Mouse (Mus musculus): ENCODE results near the gene Rtn1. TPM values are rescaled to one million over a fixed set of nuclear protein-coding genes. Genes with fewer than 3 reads are reported as not detected.
A peak's percentile ranks its signal among the peaks of the same experiment; 100 is the strongest.

Gene Rtn1
- polyA plus RNA-seq, 1 experiment from 2014 or later: 3,200 TPM

DNA sequence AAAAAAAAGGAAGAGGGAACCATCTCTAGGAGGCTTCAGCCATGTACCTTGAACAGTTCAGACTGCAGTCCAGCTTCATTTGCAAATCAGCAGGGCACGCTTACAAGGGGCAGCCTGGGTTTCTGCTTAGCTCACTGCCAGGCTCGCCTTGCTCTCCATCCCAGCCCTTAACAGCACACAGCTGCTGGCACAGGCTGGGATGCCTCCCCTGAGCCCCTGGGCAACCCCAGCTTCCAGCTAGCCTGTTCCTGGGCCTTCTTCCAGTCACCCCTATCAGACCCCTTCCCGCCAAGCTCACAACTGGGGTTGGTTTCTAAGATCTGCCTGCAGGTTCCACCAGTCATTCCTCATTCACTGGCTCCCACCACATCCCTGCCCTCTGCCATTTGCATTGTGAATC lies 155.8 kb downstream of the Rtn1 start:
- ATAC-seq (ENCODE audit: low FRiP score, low read depth): peak; percentile 84

DNA sequence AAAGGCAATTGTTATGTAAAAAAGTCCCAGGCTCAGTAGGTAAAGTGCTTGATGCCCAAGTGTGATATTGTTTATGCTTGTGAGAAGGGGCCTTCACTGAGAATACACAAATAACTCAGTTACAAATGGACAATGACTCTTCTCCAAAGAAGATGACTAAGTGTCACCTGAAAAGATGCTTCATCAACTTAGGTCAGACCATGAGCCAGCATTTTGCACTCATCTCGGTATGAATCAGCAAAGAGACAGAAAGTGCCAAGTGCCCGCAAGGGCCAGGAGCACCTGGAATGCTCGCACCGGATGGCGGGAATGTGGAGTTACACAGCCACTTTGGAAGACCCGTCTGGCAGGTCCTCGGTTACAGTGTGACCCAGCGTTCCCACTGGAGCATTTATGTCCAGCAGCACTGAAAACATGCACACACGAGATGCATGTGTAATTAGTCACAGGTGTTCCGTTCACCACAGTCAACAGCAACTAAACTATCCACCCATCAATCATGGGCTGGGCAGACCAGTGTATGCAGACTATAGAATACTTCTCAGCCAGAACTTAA lies 156.9 kb downstream of the Rtn1 start:
- Histone ChIP-seq H3K4me2 (no peak overlapping the region), H3K27ac (replicated peaks) (peak overlapping the region; percentile 30; the same call in 1 of the 2 replicates), H3K36me3 (no peaks in the 10 kb centered on the region), H3K4me3 (no peak overlapping the region), H3K9me3 (no peaks in the 10 kb centered on the region), H3K9ac (no peak overlapping the region), H3K27me3 (no peaks in the 10 kb centered on the region), H3K4me1 (replicated peaks) (peaks cover 11% of the 10 kb centered on the region; the same call in 1 of the 2 replicates)
- 0 out of 2 replicates have a peak, but pooled peaks have one; percentile 30 for ATAC-seq (ENCODE audit: low FRiP score, low read depth)
- WGBS: 70% methylated on average over 10 of the region's 10 CpGs

More for the DNA sequence above, 155.8 kb downstream of the Rtn1 start:
- H3K4me1 ChIP-seq (replicated peaks): peaks cover 11% of the 10 kb centered on the region; the same call in 1 of the 2 replicates
- no peak overlapping the region for H3K4me2 ChIP-seq
- H3K27ac ChIP-seq (replicated peaks): 0 out of 2 replicates have a peak overlapping the region, but pooled peaks have one; percentile 15
- H3K9me3 ChIP-seq: no peaks in the 10 kb centered on the region
- WGBS: 43% methylated on average over 3 of the region's 3 CpGs
- no peaks in the 10 kb centered on the region for H3K27me3 ChIP-seq
- no peak overlapping the region for H3K9ac ChIP-seq
- H3K36me3 ChIP-seq: no peaks in the 10 kb centered on the region
- no peak overlapping the region for H3K4me3 ChIP-seq

DNA sequence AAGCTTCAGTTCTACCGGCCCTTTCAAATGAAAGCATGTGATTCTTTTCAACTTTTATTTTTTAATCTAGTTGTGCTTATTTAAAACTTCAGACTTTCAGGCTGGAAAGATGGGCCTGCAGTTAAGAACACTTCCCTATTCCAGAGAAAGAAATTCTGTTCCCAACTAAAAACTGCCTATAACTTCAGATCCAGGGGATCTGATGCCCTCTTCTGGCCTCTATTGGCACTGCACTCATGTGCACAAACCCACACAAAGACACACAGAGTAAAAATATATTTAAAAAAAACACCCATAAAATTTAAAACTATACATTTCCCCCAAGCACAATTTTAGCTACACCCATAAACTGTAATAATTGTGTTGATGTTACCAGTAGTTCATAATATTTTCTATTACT lies 163.9 kb downstream of the Rtn1 start:
- 93% methylated on average over 1 of the region's 1 CpGs for WGBS
- no peak for ATAC-seq (ENCODE audit: low FRiP score, low read depth)

DNA sequence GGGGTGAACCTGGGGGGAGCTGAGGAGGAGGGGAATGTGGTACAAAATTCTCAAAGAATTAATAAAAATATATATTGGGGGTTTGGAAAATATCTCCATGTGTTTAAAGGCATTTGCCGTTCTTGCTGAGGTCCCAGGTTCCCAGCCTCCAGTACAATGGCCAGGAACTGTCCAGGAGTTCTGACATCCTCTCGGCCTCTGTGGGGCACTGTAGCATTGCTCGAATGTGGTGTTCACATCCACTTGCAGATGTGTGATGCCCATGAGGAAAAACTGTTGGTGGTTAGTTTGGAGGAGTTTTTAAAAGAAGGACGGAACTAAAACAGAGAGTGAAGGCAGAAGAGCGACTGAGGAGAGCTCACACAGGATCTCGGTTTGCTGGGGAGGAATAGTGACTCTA lies 166.0 kb downstream of the Rtn1 start:
- Histone ChIP-seq H3K4me2 (no peak overlapping the region), H3K9ac (no peak overlapping the region), H3K9me3 (no peaks in the 10 kb centered on the region), H3K27me3 (no peaks in the 10 kb centered on the region), H3K27ac (replicated peaks) (no peak overlapping the region), H3K4me1 (replicated peaks) (peaks cover 19% of the 10 kb centered on the region), H3K36me3 (no peaks in the 10 kb centered on the region), H3K4me3 (no peak overlapping the region)
- ATAC-seq (ENCODE audit: low FRiP score, low read depth): no peak
- 66% methylated on average over 6 of the region's 6 CpGs for WGBS

More for the DNA sequence above, 163.9 kb downstream of the Rtn1 start:
- Histone ChIP-seq H3K27me3 (no peaks in the 10 kb centered on the region), H3K4me3 (no peak overlapping the region), H3K36me3 (no peaks in the 10 kb centered on the region), H3K9me3 (no peaks in the 10 kb centered on the region), H3K27ac (replicated peaks) (no peak overlapping the region), H3K4me2 (no peak overlapping the region), H3K9ac (no peak overlapping the region), H3K4me1 (replicated peaks) (no peaks in the 10 kb centered on the region; the same call in 1 of the 2 replicates)

DNA sequence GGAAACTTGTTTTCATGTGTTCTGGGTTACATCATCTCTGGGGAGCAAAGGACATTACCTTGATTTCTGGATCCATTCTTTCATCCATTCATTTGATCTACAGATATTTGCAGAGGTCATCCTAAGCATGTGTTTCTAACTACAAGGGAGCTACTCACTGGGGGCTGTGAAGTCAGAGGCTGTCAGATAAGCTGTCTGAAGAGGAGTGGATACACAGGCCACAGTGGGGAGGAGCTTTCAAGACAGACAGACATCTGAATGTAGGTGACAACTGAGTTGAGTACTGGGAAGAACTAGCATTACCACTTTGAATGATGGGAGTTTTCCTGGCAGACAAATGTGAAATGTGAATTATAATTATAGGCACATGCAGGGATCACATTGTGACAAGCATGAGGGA lies 168.3 kb downstream of the Rtn1 start:
- H3K36me3 ChIP-seq: no peaks in the 10 kb centered on the region
- H3K4me1 ChIP-seq (replicated peaks): peaks cover 29% of the 10 kb centered on the region
- H3K27me3 ChIP-seq: no peaks in the 10 kb centered on the region
- 0 out of 2 replicates have a peak overlapping the region, but pooled peaks have one; percentile 66 for H3K27ac ChIP-seq (replicated peaks)
- ATAC-seq (ENCODE audit: low FRiP score, low read depth): no peak
- no peak overlapping the region for H3K4me3 ChIP-seq
- no peak overlapping the region for H3K4me2 ChIP-seq
- no peaks in the 10 kb centered on the region for H3K9me3 ChIP-seq
- H3K9ac ChIP-seq: no peak overlapping the region

DNA sequence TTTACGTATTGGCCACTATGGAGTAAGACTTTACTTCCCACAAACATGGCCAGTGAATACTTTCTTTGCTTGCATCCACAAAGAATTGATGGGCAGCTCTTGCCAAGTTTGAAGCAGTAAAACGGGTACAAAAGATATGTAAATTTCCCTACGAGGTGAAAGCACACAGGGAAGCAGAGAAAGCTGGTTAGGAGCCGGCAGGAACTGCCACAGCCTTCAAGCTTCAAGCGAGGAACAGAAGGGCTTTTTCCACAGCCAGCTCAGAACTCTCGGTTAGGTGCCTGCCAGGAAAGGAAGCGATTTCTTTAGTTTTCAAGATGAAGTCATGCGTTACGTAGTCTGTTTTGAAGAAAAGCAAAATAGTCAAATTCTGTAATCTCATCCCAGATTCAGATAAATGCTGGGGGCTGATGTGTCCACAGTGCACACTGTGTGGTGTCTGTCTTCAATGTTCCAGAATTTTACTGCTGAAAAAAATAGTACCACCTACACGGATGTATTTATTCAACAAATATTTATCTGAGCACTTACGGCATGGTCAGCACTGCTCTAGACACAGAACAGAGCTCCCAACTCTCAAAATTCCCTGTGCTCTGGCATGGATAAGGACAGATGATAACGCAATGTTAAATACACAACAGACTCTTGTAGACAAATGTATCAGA lies 169.5 kb downstream of the Rtn1 start:
- H3K9ac ChIP-seq: no peak overlapping the region
- no peaks in the 10 kb centered on the region for H3K27me3 ChIP-seq
- 31% methylated on average over 12 of the region's 12 CpGs for WGBS
- H3K4me3 ChIP-seq: no peak overlapping the region
- H3K4me2 ChIP-seq: no peak overlapping the region
- H3K27ac ChIP-seq (replicated peaks): peak overlapping the region; percentile 66
- H3K36me3 ChIP-seq: no peaks in the 10 kb centered on the region
- no peak for ATAC-seq (ENCODE audit: low FRiP score, low read depth)
- H3K4me1 ChIP-seq (replicated peaks): peaks cover 29% of the 10 kb centered on the region
- H3K9me3 ChIP-seq: no peaks in the 10 kb centered on the region

DNA sequence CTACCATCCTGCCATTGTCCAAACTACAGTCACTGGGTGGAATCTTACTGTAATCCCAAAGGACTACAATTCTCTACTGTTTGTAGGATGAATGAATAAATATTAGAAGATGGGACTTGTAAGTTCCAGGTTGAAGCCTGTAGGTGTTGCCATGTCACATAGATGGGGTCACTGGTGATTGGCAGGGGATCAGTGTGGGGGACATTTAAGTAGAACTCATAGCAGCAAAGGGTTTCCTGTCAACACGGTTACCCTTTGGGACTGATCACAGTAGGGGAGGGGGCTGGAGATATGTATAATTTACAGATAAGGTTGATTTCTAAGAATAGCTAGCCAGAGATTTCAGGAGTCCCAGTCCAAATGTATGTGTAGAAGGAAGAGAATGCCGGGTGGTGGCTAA lies 171.6 kb downstream of the Rtn1 start:
- H3K4me2 ChIP-seq: peak overlapping the region; percentile 74
- H3K4me1 ChIP-seq (replicated peaks): peaks cover 48% of the 10 kb centered on the region
- no peaks in the 10 kb centered on the region for H3K27me3 ChIP-seq
- H3K27ac ChIP-seq (replicated peaks): peak overlapping the region; percentile 98
- H3K36me3 ChIP-seq: no peaks in the 10 kb centered on the region
- H3K9me3 ChIP-seq: no peaks in the 10 kb centered on the region
- WGBS: 68% methylated on average over 2 of the region's 2 CpGs
- H3K4me3 ChIP-seq: peak overlapping the region; percentile 72
- ATAC-seq (ENCODE audit: low FRiP score, low read depth): no peak
- H3K9ac ChIP-seq: peak overlapping the region; percentile 99

DNA sequence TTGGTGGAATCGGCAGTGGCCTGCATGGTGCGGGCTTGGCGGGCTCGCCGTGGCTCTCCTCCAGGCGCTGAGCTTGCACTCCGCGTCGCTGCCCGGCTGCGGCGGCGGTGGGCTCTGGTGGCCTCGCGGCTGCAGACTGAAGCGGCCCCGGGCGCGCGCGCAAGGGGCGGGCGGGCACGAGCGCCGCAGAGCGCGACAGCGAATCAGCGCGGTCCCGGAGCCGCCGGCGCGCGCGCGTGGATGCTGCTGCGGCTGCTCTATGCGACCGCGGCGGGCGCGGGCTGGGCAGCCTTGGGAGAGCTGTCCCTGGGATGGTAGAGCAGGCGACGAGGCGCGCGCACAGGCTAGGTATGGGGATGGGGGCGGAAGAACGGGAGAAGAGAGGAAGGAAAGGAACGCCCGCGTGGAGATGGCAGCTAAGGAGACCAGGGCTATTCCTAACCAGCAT lies 172.3 kb downstream of the Rtn1 start:
- Histone ChIP-seq H3K27ac (replicated peaks) (peak overlapping the region; percentile 98), H3K9ac (peak overlapping the region; percentile 99), H3K36me3 (no peaks in the 10 kb centered on the region), H3K4me3 (peak overlapping the region; percentile 72), H3K27me3 (no peaks in the 10 kb centered on the region), H3K9me3 (no peaks in the 10 kb centered on the region), H3K4me1 (replicated peaks) (peaks cover 54% of the 10 kb centered on the region), H3K4me2 (peak overlapping the region; percentile 74)
- WGBS: under 1% methylated on average over 56 of the region's 56 CpGs
- ATAC-seq (ENCODE audit: low FRiP score, low read depth): peak; percentile 97

DNA sequence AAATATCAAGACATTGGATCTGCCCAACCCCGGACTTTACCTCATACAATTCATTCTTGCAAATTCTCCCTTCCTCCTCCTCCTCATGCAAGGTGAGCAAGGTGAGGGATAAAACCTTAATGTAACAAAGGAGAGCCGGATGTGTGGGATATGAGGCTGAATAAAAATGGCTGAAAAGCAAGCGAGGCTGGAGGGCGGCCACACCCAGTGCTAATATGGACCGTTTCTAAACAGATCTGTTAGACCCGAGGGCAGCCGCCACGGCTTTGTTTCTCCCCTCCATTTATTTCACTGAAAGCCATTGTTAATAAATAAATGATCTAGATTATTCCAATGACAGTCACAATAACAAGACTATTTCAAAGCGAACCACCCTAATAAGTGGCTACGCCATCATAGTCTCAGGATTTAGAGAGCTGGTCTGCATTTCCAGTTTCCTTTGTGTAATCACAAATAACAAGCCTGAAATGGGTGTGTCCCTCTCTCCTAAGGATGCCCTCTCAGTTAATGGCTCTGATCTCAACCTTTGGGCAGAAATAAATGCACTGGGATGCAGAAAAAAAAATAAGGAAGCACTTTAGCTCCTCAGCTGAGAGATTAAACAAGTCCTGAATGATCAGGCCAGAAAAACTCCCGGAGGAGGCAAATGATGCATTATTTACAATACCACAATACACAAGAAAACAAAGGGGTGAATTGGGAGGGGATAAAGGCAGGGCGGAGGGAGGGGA lies 173.1 kb downstream of the Rtn1 start:
- Histone ChIP-seq H3K4me1 (replicated peaks) (peaks cover 61% of the 10 kb centered on the region), H3K4me3 (peak overlapping the region; percentile 72), H3K36me3 (no peaks in the 10 kb centered on the region), H3K9ac (peak overlapping the region; percentile 99), H3K9me3 (no peaks in the 10 kb centered on the region), H3K4me2 (peak overlapping the region; percentile 74), H3K27me3 (no peaks in the 10 kb centered on the region), H3K27ac (replicated peaks) (peak overlapping the region; percentile 98)
- ATAC-seq (ENCODE audit: low FRiP score, low read depth): no peak
- 14% methylated on average over 12 of the region's 12 CpGs for WGBS

DNA sequence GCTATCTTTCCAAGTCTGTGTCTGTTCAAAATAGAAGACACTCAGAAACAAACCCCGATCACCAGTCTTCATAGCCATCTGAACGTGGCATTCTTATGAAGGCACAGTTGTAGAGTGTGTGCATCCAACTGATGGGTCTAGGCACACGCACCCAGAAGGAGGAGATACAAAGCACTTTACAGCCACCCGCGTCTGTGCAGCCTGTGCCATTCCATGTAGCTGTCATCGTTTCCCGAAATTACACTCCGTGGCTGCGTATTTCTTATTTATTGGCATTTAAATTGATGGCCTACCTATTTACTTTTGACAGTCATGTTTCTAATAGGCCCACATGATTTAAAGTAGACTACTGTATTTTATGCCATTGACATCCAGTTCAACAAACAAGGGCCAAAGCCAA lies 173.9 kb downstream of the Rtn1 start:
- Histone ChIP-seq H3K36me3 (no peaks in the 10 kb centered on the region), H3K4me2 (peak overlapping the region; percentile 74), H3K27me3 (no peaks in the 10 kb centered on the region), H3K4me3 (peak overlapping the region; percentile 72), H3K9ac (peak overlapping the region; percentile 99), H3K27ac (replicated peaks) (peak overlapping the region; percentile 98), H3K4me1 (replicated peaks) (peaks cover 69% of the 10 kb centered on the region), H3K9me3 (no peaks in the 10 kb centered on the region)
- 40% methylated on average over 9 of the region's 9 CpGs for WGBS
- ATAC-seq (ENCODE audit: low FRiP score, low read depth): no peak

DNA sequence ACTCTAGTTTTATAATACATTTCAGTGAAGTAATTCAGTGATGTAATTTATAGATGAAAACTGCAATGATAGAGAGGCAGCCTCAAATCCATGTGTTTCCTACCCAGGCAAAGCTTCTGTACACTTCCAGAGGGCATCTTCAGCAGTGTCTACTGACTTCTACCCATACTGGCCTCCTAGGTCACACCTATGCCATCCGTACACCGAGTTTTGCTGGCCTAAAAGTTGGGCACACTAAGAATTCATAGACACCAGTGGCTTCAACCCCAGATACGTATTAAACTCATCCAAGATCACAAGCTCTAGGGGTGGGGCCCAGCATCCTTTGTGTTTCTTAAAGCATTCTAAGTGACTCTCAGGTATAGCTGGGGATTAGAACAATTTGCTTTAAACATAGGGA lies 174.7 kb downstream of the Rtn1 start:
- no peaks in the 10 kb centered on the region for H3K36me3 ChIP-seq
- peak overlapping the region; percentile 98 for H3K27ac ChIP-seq (replicated peaks)
- H3K27me3 ChIP-seq: no peaks in the 10 kb centered on the region
- H3K4me2 ChIP-seq: peak overlapping the region; percentile 74
- peaks cover 71% of the 10 kb centered on the region for H3K4me1 ChIP-seq (replicated peaks)
- peak overlapping the region; percentile 72 for H3K4me3 ChIP-seq
- ATAC-seq (ENCODE audit: low FRiP score, low read depth): no peak
- H3K9ac ChIP-seq: peak overlapping the region; percentile 99
- H3K9me3 ChIP-seq: no peaks in the 10 kb centered on the region
- WGBS: 54% methylated on average over 3 of the region's 3 CpGs
